Mouse (Mus musculus): Measurements from ENCODE around the gene C3. TPM values are rescaled to one million over a fixed set of nuclear protein-coding genes. Genes with fewer than 3 reads are reported as not detected.

The C3 gene
- 2.2 TPM in 2 replicates for polyA plus RNA-seq (2015; fragmentation: Nextera tagmentation; extraction: Ambion mirVana)

DNA sequence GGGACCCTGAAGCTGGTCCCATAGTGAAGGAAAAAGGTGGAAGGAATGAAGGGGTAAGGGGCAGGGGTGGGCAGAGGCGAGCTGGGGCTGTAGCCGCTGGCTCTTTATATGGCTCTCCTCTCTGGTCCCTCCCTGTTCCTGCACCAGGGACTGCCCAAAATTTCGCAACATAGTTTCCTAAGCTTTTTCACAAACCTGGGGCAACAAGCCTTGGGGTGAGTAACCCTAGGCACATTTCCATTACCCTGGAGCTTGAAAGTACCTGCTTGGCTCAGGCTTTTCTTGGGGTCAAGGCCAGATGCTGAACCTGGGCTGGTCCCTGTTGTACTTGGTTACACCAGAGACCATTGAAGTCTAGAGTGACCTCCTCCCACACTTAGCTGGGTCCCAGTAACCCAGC is at the start of gene C3:
C3 (minus strand) TSS at position 123 of the 400 bp plus-strand sequence.
- no peaks in the 10 kb centered on the region for H3K4me1 ChIP-seq
- WGBS: 81% methylated on average over 3 of the region's 3 CpGs

DNA sequence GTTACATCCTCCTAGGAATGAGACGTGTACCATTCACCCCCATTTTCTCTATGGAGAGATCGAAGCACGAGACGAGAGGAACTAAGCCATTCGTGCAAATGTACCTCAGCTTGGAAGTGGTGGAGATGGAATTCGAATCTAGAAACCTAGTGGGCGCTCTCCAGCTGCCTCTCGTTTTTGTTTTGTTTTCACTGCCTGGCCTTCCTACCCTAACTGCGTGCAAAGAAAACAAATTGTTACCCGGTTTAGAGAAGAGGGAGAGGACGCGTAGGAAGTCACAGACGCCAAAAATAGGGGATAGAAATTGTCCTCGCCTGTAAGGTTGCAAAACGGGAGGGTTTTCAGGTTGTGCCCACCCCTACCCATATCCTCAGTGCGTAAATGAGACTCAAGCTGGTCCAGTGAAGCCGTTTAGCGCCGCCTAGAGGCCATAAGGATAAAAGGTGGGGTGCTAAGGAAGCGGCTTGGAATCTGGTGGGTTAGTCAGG is 48.7 kb upstream of the C3 start:
- peak overlapping the region; percentile 44 for H3K4me3 ChIP-seq
- peaks cover 23% of the 10 kb centered on the region for H3K4me1 ChIP-seq
- ATAC-seq (replicated peaks): peak; percentile 62
- under 1% methylated on average over 20 of the region's 20 CpGs for WGBS
- no peak overlapping the region for H3K27ac ChIP-seq
- no peaks in the 10 kb centered on the region for H3K9me3 ChIP-seq
- H3K27me3 ChIP-seq (replicated peaks): peaks cover 30% of the 10 kb centered on the region
- no peaks in the 10 kb centered on the region for H3K36me3 ChIP-seq (replicated peaks)
- H3K9ac ChIP-seq: peak overlapping the region; percentile 30; the same call in 1 of the 2 replicates
- H3K4me2 ChIP-seq: peak overlapping the region; percentile 66

More for the DNA sequence above, at the start of gene C3:
- Histone ChIP-seq H3K36me3 (replicated peaks) (no peaks in the 10 kb centered on the region), H3K4me3 (no peak within 1 kb of the TSS), H3K9me3 (no peaks in the 10 kb centered on the region), H3K27me3 (replicated peaks) (no peaks in the 10 kb centered on the region), H3K27ac (no peak within 1 kb of the TSS), H3K4me2 (no peak within 1 kb of the TSS), H3K9ac (no peak within 1 kb of the TSS)
- no peak for ATAC-seq (replicated peaks)

DNA sequence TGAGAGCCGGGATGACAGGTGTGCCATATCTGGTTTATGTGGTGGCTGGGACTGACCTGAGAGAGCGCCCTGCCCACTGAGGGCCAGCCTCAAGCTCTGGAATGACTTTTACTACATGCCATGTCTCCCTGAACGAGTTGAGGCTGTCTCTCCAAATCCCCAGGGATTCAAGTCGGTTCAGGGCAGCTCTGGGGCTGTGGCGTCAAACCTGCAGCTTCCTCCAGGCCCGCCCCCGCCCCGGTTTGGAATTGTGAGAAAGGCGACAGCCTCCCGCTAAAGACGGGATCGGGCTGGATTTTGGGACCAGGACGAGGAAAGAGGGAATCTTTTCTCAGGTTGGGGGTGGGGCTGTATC is 48.0 kb upstream of the C3 start:
- H3K4me2 ChIP-seq: peak overlapping the region; percentile 66
- H3K9ac ChIP-seq: peak overlapping the region; percentile 30; the same call in 1 of the 2 replicates
- H3K27me3 ChIP-seq (replicated peaks): peaks cover 30% of the 10 kb centered on the region
- ATAC-seq (replicated peaks): peak; percentile 40
- no peaks in the 10 kb centered on the region for H3K9me3 ChIP-seq
- H3K4me1 ChIP-seq: peaks cover 23% of the 10 kb centered on the region
- H3K36me3 ChIP-seq (replicated peaks): no peaks in the 10 kb centered on the region
- peak overlapping the region; percentile 44 for H3K4me3 ChIP-seq
- WGBS: 5% methylated on average over 13 of the region's 13 CpGs
- no peak overlapping the region for H3K27ac ChIP-seq

DNA sequence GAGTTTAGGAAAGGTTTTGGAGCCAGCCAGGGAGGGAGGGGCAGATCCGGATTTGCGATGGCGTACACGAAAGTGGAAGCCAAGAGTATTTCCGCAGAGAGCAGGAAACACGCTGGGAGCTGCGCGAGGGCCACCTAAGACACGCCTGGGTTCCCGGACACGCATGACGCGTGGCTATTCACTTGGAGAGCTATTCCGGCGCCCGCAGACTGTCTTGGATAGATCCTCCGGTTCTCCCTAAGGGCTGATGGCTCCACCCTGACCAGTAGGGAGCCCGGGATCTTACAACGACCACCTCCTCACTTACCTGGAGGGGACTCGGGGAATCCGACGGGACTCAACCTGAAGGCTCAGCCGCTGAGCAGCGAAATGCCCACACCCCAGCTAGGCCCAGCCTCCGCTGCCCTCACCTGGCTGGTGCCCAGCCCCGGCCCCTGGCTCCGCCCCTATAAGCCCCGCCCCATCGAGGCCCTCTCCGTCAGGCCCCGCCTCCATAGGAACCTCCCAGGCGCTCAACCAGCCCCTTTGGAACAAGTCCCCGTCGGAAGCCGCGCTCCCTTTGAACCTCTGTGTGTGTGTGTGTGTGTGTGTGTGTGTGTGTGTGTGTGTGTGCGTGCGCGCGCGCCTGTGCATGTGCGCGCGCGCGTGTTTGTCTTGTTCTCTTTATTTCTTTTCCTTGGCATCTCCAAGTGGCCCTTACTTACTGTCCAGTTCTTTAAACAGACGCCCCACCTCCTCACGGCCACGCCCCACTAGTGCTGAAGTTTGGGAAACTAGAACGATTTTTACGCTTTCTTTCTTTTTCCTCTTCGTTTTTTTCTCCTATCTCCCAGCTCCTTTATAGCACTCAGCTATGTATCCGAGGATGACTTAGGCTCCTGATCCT is 47.4 kb upstream of the C3 start:
- H3K36me3 ChIP-seq (replicated peaks): no peaks in the 10 kb centered on the region
- peaks cover 23% of the 10 kb centered on the region for H3K4me1 ChIP-seq
- H3K27me3 ChIP-seq (replicated peaks): peaks cover 30% of the 10 kb centered on the region
- ATAC-seq (replicated peaks): peak; percentile 77
- peak overlapping the region; percentile 44 for H3K4me3 ChIP-seq
- no peak overlapping the region for H3K27ac ChIP-seq
- H3K9me3 ChIP-seq: no peaks in the 10 kb centered on the region
- H3K4me2 ChIP-seq: peak overlapping the region; percentile 66
- WGBS: under 1% methylated on average over 52 of the region's 53 CpGs
- H3K9ac ChIP-seq: peak overlapping the region; percentile 32; the same call in 1 of the 2 replicates

DNA sequence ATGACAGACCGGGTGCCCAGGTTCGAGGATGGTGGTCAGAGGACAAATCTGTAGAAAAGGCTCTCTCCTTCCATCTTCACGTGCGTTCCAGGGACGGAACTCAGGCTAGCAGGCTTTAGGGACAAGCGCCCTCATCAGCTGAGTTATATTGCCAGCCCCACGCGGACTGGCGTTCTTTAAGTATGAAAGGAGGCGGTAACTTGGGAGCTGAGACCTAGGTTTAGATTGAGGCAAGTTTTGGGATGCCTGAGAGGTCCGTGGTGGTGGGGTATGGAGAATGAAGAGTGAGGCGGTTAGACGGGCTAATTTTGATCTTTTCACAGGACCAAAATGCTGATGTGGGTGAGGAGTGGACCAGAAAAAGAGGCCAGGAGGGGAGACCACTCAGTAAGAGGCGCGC is 46.8 kb upstream of the C3 start:
- peak overlapping the region; percentile 44 for H3K4me3 ChIP-seq
- H3K27me3 ChIP-seq (replicated peaks): peaks cover 30% of the 10 kb centered on the region
- H3K36me3 ChIP-seq (replicated peaks): no peaks in the 10 kb centered on the region
- 4% methylated on average over 15 of the region's 15 CpGs for WGBS
- peak overlapping the region; percentile 32; the same call in 1 of the 2 replicates for H3K9ac ChIP-seq
- peak overlapping the region; percentile 66 for H3K4me2 ChIP-seq
- H3K27ac ChIP-seq: no peak overlapping the region
- peaks cover 23% of the 10 kb centered on the region for H3K4me1 ChIP-seq
- H3K9me3 ChIP-seq: no peaks in the 10 kb centered on the region
- no peak; the same call in 1 of the 2 replicates for ATAC-seq (replicated peaks)

DNA sequence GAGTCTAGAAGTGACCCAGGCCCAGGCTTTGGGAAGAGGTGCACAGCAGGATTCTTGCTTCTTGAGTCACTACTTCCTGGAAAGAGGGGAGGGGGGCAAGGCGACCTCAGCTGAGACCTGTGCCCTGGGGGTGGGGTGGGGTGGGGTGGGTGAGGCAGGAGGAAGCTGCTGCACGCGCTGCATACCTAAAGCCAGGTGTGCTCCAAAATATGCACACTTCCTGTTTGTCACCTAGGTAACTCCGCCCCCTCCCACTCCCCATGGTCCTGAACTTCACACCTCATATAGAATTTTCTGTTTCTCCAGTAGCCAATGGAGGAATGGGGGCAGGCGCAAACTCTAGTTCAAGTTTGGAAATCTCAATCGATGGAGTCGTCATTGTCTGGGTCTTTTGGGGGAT is 45.9 kb upstream of the C3 start:
- H3K4me3 ChIP-seq: no peak overlapping the region
- H3K4me2 ChIP-seq: no peak overlapping the region
- ATAC-seq (replicated peaks): no peak
- H3K4me1 ChIP-seq: peaks cover 23% of the 10 kb centered on the region
- no peaks in the 10 kb centered on the region for H3K9me3 ChIP-seq
- WGBS: 42% methylated on average over 7 of the region's 7 CpGs
- H3K36me3 ChIP-seq (replicated peaks): no peaks in the 10 kb centered on the region
- H3K27ac ChIP-seq: no peak overlapping the region
- peaks cover 30% of the 10 kb centered on the region for H3K27me3 ChIP-seq (replicated peaks)
- no peak overlapping the region for H3K9ac ChIP-seq

DNA sequence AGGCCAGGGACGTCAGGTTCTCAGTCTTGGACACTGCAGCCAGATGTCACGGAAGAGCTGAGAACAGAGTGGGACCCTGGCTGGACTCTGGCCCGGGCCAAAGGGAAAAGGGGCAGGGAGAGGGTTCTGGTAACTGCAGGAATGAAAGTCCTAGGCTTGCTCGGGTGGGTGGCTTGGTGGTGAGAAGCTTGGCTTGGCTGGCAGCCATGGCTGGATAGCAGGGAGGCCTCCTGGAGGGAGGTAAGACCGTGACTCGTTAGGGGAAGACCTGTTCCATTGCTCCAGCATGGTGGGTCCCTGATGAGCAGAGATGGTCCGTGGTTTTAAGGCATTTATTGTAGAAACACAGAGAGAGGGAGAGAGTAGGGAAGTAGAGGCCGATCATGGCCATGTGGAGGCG is 43.4 kb upstream of the C3 start:
- H3K27ac ChIP-seq: no peak overlapping the region
- no peak overlapping the region for H3K9ac ChIP-seq
- peaks cover 30% of the 10 kb centered on the region for H3K27me3 ChIP-seq (replicated peaks)
- no peak overlapping the region for H3K4me2 ChIP-seq
- H3K36me3 ChIP-seq (replicated peaks): no peaks in the 10 kb centered on the region
- H3K9me3 ChIP-seq: no peaks in the 10 kb centered on the region
- H3K4me1 ChIP-seq: peaks cover 15% of the 10 kb centered on the region
- 69% methylated on average over 9 of the region's 9 CpGs for WGBS
- H3K4me3 ChIP-seq: no peak overlapping the region
- ATAC-seq (replicated peaks): no peak

DNA sequence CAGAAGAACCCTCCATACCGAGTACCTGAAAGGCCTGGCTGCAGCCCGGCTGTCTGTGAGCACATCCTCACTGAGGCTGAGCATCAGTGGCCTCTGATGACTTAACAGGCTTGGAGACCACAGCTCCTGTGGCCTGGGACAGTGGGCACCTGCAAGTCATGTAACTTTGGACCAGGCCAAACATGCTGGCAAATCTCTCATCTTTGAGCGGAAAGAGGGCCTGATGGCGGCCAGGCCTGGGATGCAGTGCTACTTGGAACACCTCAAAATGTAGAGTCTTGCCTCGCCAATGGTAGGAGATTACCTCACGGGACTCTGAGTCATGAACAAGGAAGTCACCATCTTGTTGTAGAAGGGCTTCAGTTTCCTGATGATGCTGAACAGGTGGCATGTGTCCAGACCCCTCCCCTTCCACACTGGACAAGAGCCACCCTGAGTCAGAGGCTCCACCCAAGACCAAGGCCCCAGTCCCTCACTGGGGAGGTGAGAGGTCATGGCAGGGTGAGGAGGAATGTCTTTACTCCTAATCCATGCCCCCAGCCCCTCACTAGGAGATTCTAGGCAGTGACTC is 39.7 kb upstream of the C3 start:
- Histone ChIP-seq H3K27ac (no peak overlapping the region), H3K27me3 (replicated peaks) (no peaks in the 10 kb centered on the region), H3K4me1 (no peaks in the 10 kb centered on the region), H3K9me3 (no peaks in the 10 kb centered on the region), H3K9ac (no peak overlapping the region), H3K4me3 (no peak overlapping the region), H3K36me3 (replicated peaks) (no peaks in the 10 kb centered on the region), H3K4me2 (no peak overlapping the region)
- ATAC-seq (replicated peaks): no peak
- 93% methylated on average over 6 of the region's 6 CpGs for WGBS

DNA sequence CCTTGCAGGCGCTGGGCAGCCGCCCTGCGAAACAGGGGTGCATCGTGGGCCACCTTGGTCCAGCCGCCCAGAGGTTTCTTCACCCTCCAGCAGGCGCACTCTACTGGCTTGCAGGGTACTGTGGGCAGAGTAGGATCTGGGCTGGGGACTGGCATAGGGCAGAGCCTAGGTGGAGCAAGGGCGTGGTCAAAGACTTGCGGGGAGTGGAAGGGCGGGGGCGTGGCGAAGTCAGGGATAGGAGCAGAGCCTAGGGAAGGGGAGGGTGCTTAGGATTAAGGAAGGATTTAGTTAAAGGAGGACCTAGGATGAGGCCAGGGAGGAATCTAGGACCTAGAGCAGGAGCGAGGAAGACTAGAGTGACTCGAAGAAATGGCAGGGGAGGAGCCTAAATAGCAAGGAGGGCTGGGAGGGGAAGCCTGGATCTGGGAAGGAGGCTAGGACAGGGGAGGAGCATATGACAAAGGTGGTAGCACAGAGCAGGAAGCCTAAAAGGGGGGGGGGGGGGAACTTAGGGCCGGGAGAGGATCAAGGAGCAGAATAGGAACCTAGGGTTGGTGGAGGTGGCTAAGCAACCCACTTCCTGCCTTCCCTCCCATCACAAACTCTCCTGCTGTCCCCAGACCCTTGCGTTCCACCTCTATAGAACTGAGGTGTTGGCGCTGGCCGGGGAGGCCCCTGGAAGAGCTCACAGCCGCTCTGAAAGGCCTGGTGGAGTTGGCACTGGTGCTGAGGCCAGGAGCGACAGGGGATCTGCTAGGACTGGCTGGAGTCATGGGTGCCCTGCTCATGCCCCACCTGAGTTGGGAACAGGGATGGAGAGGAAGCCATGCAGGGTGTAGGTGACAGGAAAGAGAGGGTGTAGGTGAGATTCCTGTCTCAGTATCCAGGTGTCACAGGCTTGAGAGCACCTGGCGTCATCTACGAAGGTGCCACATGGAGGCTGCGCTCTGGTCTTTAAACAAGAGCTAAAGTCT is 37.3 kb upstream of the C3 start:
- Histone ChIP-seq H3K9me3 (no peaks in the 10 kb centered on the region), H3K9ac (no peak overlapping the region), H3K4me2 (no peak overlapping the region), H3K4me1 (no peaks in the 10 kb centered on the region), H3K27ac (no peak overlapping the region), H3K4me3 (no peak overlapping the region), H3K36me3 (replicated peaks) (no peaks in the 10 kb centered on the region), H3K27me3 (replicated peaks) (no peaks in the 10 kb centered on the region)
- peak; percentile 37; the same call in 1 of the 2 replicates for ATAC-seq (replicated peaks)
- 29% methylated on average over 21 of the region's 22 CpGs for WGBS

DNA sequence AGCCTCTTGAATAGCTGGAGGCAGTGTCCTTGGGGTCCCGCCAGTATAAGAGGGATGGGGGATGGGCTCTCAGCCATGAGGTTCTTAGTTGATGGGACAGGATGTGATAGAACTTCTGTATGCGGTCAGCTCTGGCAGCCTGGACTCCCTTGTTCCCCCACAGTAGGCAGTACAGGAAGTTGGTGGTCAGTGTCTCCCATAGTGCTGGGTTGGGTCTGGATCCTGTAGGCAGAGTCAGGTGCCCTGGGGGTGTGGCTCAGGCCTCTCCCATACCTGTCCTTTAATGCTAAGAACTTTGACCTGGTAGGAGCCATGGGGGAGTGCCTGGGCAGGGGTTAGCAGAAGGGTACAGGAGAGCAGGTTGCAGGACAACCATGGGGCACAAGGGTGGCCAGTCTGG is 36.2 kb upstream of the C3 start:
- no peak overlapping the region for H3K9ac ChIP-seq
- H3K4me3 ChIP-seq: no peak overlapping the region
- no peak overlapping the region for H3K4me2 ChIP-seq
- WGBS: 93% methylated on average over 2 of the region's 2 CpGs
- H3K27ac ChIP-seq: no peak overlapping the region
- H3K27me3 ChIP-seq (replicated peaks): no peaks in the 10 kb centered on the region
- ATAC-seq (replicated peaks): no peak
- H3K4me1 ChIP-seq: no peaks in the 10 kb centered on the region
- no peaks in the 10 kb centered on the region for H3K9me3 ChIP-seq
- H3K36me3 ChIP-seq (replicated peaks): no peaks in the 10 kb centered on the region

DNA sequence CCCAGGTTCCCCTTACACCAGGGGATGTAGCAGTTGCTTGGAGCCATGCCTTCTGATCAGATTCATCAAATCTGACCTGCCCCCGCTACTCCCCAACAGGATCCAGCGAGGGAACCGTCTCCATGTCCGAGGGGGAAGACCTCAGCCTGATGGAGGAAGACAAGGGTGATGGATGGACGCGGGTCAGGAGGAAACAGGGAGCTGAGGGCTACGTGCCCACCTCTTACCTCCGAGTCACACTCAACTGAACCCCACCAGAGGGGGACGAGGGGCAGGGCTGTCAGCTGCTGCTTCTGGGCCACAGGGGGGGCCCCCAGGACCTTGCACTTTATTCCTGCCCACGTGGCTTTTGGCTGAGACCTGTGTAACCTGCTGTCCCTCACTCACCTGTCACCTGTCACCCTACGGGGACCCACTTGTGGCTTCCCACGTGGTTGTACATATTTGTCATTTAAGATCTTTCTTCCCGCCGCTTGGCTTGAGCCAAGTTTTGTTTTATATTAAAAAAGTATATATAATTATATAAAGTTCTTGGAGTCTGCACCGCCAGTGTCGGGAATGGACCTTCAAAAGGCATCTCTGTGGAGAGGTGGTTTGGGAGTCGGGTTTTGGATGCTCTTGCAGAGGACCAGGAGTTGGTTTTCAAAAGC is 35.1 kb upstream of the C3 start:
- Histone ChIP-seq H3K27ac (no peak overlapping the region), H3K36me3 (replicated peaks) (no peaks in the 10 kb centered on the region), H3K4me3 (no peak overlapping the region), H3K9me3 (no peaks in the 10 kb centered on the region), H3K4me1 (no peaks in the 10 kb centered on the region), H3K4me2 (no peak overlapping the region), H3K9ac (no peak overlapping the region), H3K27me3 (replicated peaks) (no peaks in the 10 kb centered on the region)
- ATAC-seq (replicated peaks): no peak
- WGBS: 92% methylated on average over 17 of the region's 17 CpGs

Data from midbrain, embryonic 15.5 days (tissue).